Mouse (Mus musculus): ENCODE results near the gene Cep350. TPM values are rescaled to one million over a fixed set of nuclear protein-coding genes. Genes with fewer than 3 reads are reported as not detected.

Cep350 gene
- polyA plus RNA-seq, 1 experiment: 36.5 TPM

DNA sequence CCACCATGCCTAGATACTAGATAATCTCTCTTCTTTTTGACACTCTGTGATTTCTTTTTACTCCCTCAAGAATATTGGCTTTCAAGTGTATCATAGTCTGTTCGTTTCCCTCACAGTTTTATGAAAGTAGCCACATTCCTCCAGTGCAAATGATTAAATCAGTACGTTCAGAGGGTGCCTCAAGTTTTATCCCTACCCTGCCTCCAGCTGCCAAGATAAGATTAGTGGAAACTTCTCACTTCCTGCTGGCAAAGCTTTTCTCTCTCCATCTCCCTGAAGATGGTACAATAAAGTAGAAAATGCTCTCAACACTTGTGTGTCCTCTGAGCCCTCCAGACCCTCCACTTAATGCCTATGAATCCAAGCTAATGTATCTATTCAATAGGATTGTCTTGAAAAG lies 1.9 kb upstream of the Cep350 start:
- H3K27me3 ChIP-seq (ENCODE audit: control insufficient read depth, insufficient read depth, low read length, poor library complexity, severe bottlenecking): no peaks in the 10 kb centered on the region
- TF ChIP-seq EP300 (IDR thresholded peaks at IDR 0.05; ENCODE audit: insufficient read depth, low read depth, low read length) (no peak), POLR2A (IDR thresholded peaks at IDR 0.05; ENCODE audit: insufficient read depth, low read length) (no peak), CTCF (IDR thresholded peaks at IDR 0.05; ENCODE audit: low read depth, low read length) (no peak)

DNA sequence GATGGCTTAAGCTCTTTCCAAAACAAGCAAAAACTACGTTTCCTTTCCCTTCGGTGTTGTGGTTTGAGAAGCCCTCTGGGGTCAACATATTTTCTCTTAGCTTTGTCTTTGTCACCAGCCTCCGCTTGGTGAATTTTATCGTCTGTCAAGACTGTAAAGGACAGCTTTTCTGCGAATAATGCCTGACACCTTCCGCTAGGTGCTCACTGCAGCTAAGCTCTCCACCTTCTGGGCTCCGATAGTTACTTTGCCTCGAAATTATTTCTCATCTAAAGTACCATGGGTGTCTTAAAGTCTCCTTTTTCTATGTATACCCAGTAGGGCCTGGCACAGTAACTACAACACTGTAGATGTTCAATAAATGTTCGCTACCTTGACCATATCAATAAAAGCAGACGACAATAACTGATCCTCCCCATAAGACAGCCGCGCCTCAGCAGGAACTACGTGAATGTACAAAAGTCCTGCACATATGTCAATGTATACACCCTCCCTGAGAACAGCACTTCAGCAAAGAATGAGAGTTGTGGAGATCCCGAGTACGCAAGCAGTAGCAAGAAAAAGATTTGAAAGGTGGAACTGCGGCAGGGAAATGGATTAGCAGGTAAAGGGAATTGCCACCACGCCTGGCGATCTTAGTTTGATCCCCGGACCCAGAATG lies 794 bp upstream of the Cep350 start:
- peak overlapping the region; percentile 98 for H3K9ac ChIP-seq (ENCODE audit: low read depth, poor library complexity, severe bottlenecking)
- H3K4me3 ChIP-seq (ENCODE audit: low read depth, low read length): peak overlapping the region; percentile 82
- no peak overlapping the region for H3K27ac ChIP-seq (ENCODE audit: insufficient read depth, low read length)
- TF ChIP-seq EP300 (IDR thresholded peaks at IDR 0.05; ENCODE audit: insufficient read depth, low read depth, low read length): no peak
- TF ChIP-seq CTCF (IDR thresholded peaks at IDR 0.05; ENCODE audit: low read depth, low read length): no peak
- TF ChIP-seq POLR2A (IDR thresholded peaks at IDR 0.05; ENCODE audit: insufficient read depth, low read length): no peak
- no peaks in the 10 kb centered on the region for H3K9me3 ChIP-seq (replicated peaks; ENCODE audit: control insufficient read depth, insufficient read depth, low read length, poor library complexity, severe bottlenecking)
- H3K27me3 ChIP-seq (ENCODE audit: control insufficient read depth, insufficient read depth, low read length, poor library complexity, severe bottlenecking): no peaks in the 10 kb centered on the region
- no peaks in the 10 kb centered on the region for H3K36me3 ChIP-seq (ENCODE audit: control insufficient read depth, insufficient read depth, low read length, poor library complexity, severe bottlenecking)
- H3K4me1 ChIP-seq (ENCODE audit: control insufficient read depth, insufficient read depth, low read length): no peaks in the 10 kb centered on the region

More for the DNA sequence above, 1.9 kb upstream of the Cep350 start:
- no peak overlapping the region for H3K9ac ChIP-seq (ENCODE audit: low read depth, poor library complexity, severe bottlenecking)
- no peak overlapping the region for H3K27ac ChIP-seq (ENCODE audit: insufficient read depth, low read length)
- H3K36me3 ChIP-seq (ENCODE audit: control insufficient read depth, insufficient read depth, low read length, poor library complexity, severe bottlenecking): no peaks in the 10 kb centered on the region
- no peaks in the 10 kb centered on the region for H3K9me3 ChIP-seq (replicated peaks; ENCODE audit: control insufficient read depth, insufficient read depth, low read length, poor library complexity, severe bottlenecking)
- H3K4me1 ChIP-seq (ENCODE audit: control insufficient read depth, insufficient read depth, low read length): no peaks in the 10 kb centered on the region
- H3K4me3 ChIP-seq (ENCODE audit: low read depth, low read length): no peak overlapping the region

DNA sequence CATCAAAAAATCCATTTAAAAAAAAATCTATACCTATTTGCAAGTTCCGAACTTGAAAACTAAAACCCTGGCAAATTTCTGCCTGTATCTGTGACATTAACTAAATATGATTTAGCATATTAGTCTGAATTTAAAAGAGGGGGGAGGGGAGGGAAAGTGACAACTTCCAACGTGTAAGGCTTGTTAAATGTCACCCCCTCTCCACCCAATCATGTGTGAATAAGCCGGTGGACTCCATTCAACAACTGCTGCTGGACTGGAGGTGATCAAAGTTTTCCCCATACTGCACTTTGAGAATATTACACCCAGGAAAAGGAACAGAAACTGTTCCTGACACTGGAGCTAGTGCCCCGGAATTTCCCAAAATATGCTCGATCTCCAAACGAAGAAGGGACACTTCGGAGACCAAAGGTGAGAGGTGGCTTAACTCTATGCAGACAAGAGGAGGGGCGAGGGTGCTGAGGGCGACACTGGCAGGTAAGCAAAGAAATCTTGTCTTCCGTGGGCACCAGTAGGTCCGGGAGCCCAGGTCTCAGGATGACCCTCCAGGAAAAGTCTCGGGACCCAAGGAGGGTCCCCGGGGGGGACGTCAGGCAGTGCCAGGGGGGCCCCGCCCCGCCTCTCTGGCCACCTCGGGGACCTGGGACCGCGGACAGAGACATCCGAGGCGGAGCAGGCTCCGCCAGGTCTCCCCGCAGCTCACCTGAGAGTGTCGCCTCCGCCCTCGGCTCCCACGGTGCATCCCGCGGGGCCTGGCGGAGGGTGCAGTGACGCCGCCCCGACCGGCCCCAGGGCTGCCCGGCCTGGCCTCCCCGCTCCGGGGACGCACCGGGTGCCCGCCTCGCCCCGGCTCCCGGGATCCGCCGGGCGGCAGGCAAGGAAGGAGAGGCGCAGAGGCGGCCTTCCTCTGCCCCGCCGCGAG lies 648 bp downstream of the Cep350 start:
- TF ChIP-seq POLR2A (IDR thresholded peaks at IDR 0.05; ENCODE audit: insufficient read depth, low read length): no peak
- no peak for TF ChIP-seq EP300 (IDR thresholded peaks at IDR 0.05; ENCODE audit: insufficient read depth, low read depth, low read length)
- TF ChIP-seq CTCF (IDR thresholded peaks at IDR 0.05; ENCODE audit: low read depth, low read length): no peak
- Histone ChIP-seq H3K9ac (ENCODE audit: low read depth, poor library complexity, severe bottlenecking) (peak overlapping the region; percentile 98), H3K27me3 (ENCODE audit: control insufficient read depth, insufficient read depth, low read length, poor library complexity, severe bottlenecking) (no peaks in the 10 kb centered on the region)

DNA sequence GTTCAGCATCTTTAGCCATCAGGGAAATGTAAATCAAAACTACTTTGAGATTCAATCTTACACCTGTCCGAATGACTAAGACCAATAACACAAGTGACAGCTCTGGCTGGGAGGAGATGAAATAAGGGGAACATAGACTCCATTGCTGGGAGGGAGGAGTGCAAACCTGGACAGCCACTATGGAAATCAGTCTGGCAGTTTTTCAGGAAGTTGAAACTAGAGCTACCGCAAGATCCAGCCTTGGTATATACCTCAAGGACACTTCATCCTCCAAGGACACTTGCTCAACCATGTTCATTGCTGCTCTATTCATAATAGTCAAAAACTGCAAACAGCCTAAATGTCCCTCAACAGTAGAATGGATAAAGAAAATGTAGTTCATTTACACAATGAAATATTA lies 23.9 kb downstream of the Cep350 start:
- H3K27me3 ChIP-seq (ENCODE audit: control insufficient read depth, insufficient read depth, low read length, poor library complexity, severe bottlenecking): no peaks in the 10 kb centered on the region
- H3K36me3 ChIP-seq (ENCODE audit: control insufficient read depth, insufficient read depth, low read length, poor library complexity, severe bottlenecking): no peaks in the 10 kb centered on the region; the same call in 1 of the 2 replicates
- no peak overlapping the region for H3K27ac ChIP-seq (ENCODE audit: insufficient read depth, low read length)
- TF ChIP-seq CTCF (IDR thresholded peaks at IDR 0.05; ENCODE audit: low read depth, low read length): no peak
- no peak for TF ChIP-seq POLR2A (IDR thresholded peaks at IDR 0.05; ENCODE audit: insufficient read depth, low read length)
- TF ChIP-seq EP300 (IDR thresholded peaks at IDR 0.05; ENCODE audit: insufficient read depth, low read depth, low read length): no peak
- H3K4me1 ChIP-seq (ENCODE audit: control insufficient read depth, insufficient read depth, low read length): no peaks in the 10 kb centered on the region
- no peak overlapping the region for H3K9ac ChIP-seq (ENCODE audit: low read depth, poor library complexity, severe bottlenecking)
- no peaks in the 10 kb centered on the region for H3K9me3 ChIP-seq (replicated peaks; ENCODE audit: control insufficient read depth, insufficient read depth, low read length, poor library complexity, severe bottlenecking)
- H3K4me3 ChIP-seq (ENCODE audit: low read depth, low read length): no peak overlapping the region

More for the DNA sequence above, 648 bp downstream of the Cep350 start:
- H3K27ac ChIP-seq (ENCODE audit: insufficient read depth, low read length): no peak overlapping the region
- no peaks in the 10 kb centered on the region for H3K9me3 ChIP-seq (replicated peaks; ENCODE audit: control insufficient read depth, insufficient read depth, low read length, poor library complexity, severe bottlenecking)
- H3K36me3 ChIP-seq (ENCODE audit: control insufficient read depth, insufficient read depth, low read length, poor library complexity, severe bottlenecking): no peaks in the 10 kb centered on the region
- H3K4me3 ChIP-seq (ENCODE audit: low read depth, low read length): peak overlapping the region; percentile 69
- H3K4me1 ChIP-seq (ENCODE audit: control insufficient read depth, insufficient read depth, low read length): no peaks in the 10 kb centered on the region

DNA sequence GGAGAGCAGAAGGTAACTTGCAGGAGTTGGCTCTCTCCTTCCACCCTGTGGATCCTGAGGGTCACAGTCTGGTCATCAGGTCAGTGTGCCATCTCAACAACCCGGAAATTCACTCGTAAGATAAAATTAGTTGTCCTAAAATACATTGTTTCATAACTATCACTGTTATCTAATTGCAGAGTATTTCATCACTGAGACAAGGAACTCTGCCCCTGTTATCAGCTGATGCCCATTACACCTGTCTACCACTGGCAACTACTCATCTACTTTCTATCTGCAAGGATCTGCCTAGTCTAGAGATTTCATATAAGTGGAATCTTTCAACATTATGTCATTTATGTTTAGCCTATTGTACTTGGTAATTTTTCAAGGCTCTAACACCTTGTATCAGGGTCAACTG lies 28.7 kb downstream of the Cep350 start:
- TF ChIP-seq CTCF (IDR thresholded peaks at IDR 0.05; ENCODE audit: low read depth, low read length) (no peak), POLR2A (IDR thresholded peaks at IDR 0.05; ENCODE audit: insufficient read depth, low read length) (no peak), EP300 (IDR thresholded peaks at IDR 0.05; ENCODE audit: insufficient read depth, low read depth, low read length) (no peak)
- Histone ChIP-seq H3K4me1 (ENCODE audit: control insufficient read depth, insufficient read depth, low read length) (no peaks in the 10 kb centered on the region), H3K9ac (ENCODE audit: low read depth, poor library complexity, severe bottlenecking) (no peak overlapping the region), H3K9me3 (replicated peaks; ENCODE audit: control insufficient read depth, insufficient read depth, low read length, poor library complexity, severe bottlenecking) (no peaks in the 10 kb centered on the region), H3K27ac (ENCODE audit: insufficient read depth, low read length) (no peak overlapping the region), H3K27me3 (ENCODE audit: control insufficient read depth, insufficient read depth, low read length, poor library complexity, severe bottlenecking) (no peaks in the 10 kb centered on the region), H3K4me3 (ENCODE audit: low read depth, low read length) (no peak overlapping the region), H3K36me3 (ENCODE audit: control insufficient read depth, insufficient read depth, low read length, poor library complexity, severe bottlenecking) (no peaks in the 10 kb centered on the region)

DNA sequence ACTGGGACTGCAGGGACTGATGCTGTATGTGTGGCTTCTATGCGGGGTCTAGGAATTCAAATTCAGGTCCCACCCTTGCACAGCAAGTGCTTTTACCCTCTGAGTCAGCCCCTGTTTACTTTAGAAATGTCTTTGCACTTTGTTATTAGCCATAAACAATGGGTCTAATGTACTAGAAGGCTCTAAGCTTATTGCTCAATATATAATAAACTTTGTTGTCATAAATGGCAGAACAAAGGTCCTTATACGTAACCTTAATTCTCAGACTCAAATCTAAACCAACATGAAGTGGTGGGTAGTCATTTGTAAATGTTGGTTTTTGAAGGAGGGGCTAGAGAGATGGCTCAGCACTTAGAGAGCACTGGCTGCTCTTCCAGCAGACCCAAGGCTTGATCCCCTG lies 35.6 kb downstream of the Cep350 start:
- Histone ChIP-seq H3K27me3 (ENCODE audit: control insufficient read depth, insufficient read depth, low read length, poor library complexity, severe bottlenecking) (no peaks in the 10 kb centered on the region), H3K9ac (ENCODE audit: low read depth, poor library complexity, severe bottlenecking) (no peak overlapping the region)

More for the DNA sequence above, 35.6 kb downstream of the Cep350 start:
- no peaks in the 10 kb centered on the region for H3K4me1 ChIP-seq (ENCODE audit: control insufficient read depth, insufficient read depth, low read length)
- no peaks in the 10 kb centered on the region for H3K9me3 ChIP-seq (replicated peaks; ENCODE audit: control insufficient read depth, insufficient read depth, low read length, poor library complexity, severe bottlenecking)
- no peak overlapping the region for H3K27ac ChIP-seq (ENCODE audit: insufficient read depth, low read length)
- no peak overlapping the region for H3K4me3 ChIP-seq (ENCODE audit: low read depth, low read length)
- TF ChIP-seq EP300 (IDR thresholded peaks at IDR 0.05; ENCODE audit: insufficient read depth, low read depth, low read length): no peak
- TF ChIP-seq CTCF (IDR thresholded peaks at IDR 0.05; ENCODE audit: low read depth, low read length): no peak
- no peak for TF ChIP-seq POLR2A (IDR thresholded peaks at IDR 0.05; ENCODE audit: insufficient read depth, low read length)
- peaks cover 7% of the 10 kb centered on the region for H3K36me3 ChIP-seq (ENCODE audit: control insufficient read depth, insufficient read depth, low read length, poor library complexity, severe bottlenecking)

Data from ES-Bruce4 (cell line).